Mouse (Mus musculus) embryo, embryonic 10.5 days (tissue): ENCODE measurements at regions not wholly inside any gene's neighbourhood (a gene's known extent, or its start where the extent isn't known, plus 50 kb on each side); places are given as distances from the start of the nearest gene placed in this dataset.
A peak's percentile ranks its signal among the peaks of the same experiment; 100 is the strongest.

ENCODE experiments used
- DNase-seq: peaks from one replicate; pipeline ENCODE4 v3.0.0-alpha.2; 2015; ENCODE audit warnings: low spot score

DNA sequence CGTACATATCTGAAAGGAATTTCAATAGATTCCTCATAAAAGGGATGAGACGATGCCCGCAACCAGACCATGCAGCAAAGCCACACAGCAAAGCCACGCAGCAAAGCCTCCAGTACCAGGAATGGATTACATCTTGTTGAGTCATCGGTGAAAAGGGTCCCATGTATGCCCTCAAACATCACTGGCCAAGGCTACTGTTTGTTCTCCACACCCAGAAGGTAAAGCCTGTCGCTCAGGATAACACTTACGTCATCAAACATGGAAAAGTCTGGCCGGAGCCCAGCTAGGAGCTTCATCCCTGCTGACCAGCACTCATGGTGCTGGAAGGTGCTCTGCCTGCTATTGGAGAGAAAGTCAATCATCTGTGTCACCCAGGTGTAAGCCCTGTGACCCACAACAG lies 275.7 kb downstream of the Hlx start:
- DNase-seq, result no peak

- DNase-seq, result no peak
Measured at GRCm38 (mm10) chr1:184454381-184454780, 278.0 kb downstream of the Hlx start.

GRCm38 (mm10) chr1:184453673-184454072 lies 278.7 kb downstream of the Hlx start:
- no peak for DNase-seq

- no peak for DNase-seq
Measured at GRCm38 (mm10) chr1:184453061-184453460, 279.4 kb downstream of the Hlx start.

- DNase-seq, result no peak
Measured at GRCm38 (mm10) chr1:184451686-184452085, 280.7 kb downstream of the Hlx start.

- no peak for DNase-seq
Measured at GRCm38 (mm10) chr1:184449007-184449406, 283.4 kb downstream of the Hlx start.

GRCm38 (mm10) chr1:184447911-184448310 lies 284.5 kb downstream of the Hlx start:
- DNase-seq, result peak; percentile 82

GRCm38 (mm10) chr1:184447161-184447667 lies 285.2 kb downstream of the Hlx start:
- DNase-seq, result no peak

DNA sequence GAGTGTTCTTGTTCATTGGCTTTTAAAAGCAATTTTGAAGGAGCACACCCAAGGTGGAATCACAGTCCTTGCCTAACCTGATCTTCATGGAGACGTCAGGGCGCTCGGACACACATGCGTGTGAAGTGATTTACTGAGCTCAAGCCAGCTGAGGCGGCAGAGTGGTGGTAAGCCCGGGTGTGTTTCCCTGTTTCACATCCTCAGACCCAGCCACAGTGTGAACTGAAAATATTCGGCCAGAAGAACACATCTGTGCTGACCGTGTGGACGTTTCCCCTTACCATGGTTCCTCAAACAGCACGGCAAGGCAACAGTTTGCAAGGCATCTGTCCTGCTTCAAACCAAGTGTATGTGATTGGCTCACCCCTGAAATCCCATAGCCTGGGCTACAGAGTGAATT lies 288.2 kb downstream of the Hlx start:
- DNase-seq, result no peak

- no peak for DNase-seq
Measured at GRCm38 (mm10) chr1:184442701-184443100, 289.7 kb downstream of the Hlx start.

- peak; percentile 62 for DNase-seq
Measured at GRCm38 (mm10) chr1:184441005-184441557, 291.3 kb downstream of the Hlx start.

GRCm38 (mm10) chr1:184439506-184439905 lies 292.9 kb downstream of the Hlx start:
- DNase-seq, result no peak

GRCm38 (mm10) chr1:184436387-184436786 lies 296.0 kb downstream of the Hlx start:
- no peak for DNase-seq

- DNase-seq, result no peak
Measured at GRCm38 (mm10) chr1:184428612-184429011, 303.8 kb downstream of the Hlx start.

DNA sequence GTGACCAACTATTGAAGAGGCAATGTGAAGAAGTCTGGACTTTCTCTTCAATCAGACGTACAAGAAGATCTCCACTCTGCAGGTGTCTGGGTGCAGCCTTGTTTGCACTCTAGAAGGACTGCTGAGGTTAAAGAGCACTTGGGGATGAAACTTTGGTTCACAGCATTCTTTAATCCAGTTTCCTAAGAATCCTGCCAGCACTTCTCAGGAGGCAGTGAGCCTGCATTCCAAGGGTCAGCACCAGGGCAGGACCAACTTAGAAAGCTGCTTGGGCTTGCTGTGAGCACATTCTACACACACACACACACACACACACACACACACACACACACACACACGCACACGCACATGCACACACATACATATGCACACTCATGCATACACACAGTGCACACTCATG lies 304.4 kb downstream of the Hlx start:
- DNase-seq, result no peak

DNA sequence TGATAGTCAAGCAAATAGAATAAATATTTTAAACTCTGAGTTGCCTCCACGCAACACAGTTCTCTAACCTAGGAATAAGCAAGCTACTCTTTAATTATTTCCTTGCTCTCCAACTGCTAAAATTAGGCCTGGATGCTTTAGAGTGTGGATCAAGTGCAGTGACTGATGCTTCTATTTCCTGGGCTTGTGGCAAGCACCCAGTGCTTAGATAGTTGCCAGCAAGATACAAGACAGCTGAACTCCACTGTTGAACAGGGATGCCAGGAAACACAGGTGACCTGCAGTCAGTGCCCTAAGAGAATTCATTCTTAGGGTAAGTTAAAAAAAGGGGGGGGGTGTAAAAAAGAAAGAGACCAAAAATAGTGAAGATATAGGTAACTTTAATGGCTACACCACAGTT lies 306.7 kb downstream of the Hlx start:
- DNase-seq, result no peak

DNA sequence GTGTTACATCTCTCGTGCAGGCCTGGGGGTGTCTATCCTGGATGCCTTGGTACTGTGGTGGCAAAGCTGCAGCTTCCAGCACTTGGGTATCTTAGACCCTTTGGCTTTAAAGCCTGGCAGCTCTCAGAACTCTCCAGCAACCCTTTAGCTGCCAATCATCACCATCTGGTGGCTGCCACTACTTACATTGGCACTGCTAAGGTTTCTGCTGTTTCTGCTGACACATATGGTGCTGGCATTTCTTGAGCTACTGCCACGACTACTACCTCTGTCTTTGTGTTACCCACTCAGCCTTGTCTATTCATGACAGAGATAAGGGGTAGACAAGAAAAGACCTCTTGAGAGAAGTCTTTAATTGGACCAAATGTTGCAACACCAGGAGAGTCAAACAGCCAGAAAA lies 308.4 kb downstream of the Hlx start:
- no peak for DNase-seq

- DNase-seq, result no peak
Measured at GRCm38 (mm10) chr1:184412596-184412995, 319.8 kb downstream of the Hlx start.

- no peak for DNase-seq
Measured at GRCm38 (mm10) chr1:184411066-184411465, 321.4 kb downstream of the Hlx start.

DNA sequence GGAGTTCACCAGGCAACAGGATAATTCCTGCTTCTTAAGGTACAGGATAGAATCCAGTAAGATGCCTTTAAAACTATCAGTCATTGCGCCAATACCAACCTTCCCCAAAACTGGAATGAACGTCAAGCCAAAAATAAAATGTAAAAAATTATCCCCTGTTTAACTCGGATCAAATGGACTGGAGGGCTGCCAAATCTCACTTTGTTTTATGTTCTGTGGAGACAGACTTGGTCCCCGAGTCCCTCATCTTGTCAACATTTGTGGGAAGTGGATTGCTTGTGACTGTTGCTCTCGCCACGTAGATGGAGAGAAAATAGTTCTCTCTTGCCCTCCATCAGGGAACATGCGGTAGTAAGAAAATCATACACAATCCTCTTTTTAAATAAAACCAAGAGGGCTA lies 322.4 kb downstream of the Hlx start:
- no peak for DNase-seq

GRCm38 (mm10) chr1:184402985-184403384 lies 329.4 kb downstream of the Hlx start:
- no peak for DNase-seq

GRCm38 (mm10) chr1:184395215-184395614 lies 337.2 kb downstream of the Hlx start:
- DNase-seq, result peak; percentile 70

DNA sequence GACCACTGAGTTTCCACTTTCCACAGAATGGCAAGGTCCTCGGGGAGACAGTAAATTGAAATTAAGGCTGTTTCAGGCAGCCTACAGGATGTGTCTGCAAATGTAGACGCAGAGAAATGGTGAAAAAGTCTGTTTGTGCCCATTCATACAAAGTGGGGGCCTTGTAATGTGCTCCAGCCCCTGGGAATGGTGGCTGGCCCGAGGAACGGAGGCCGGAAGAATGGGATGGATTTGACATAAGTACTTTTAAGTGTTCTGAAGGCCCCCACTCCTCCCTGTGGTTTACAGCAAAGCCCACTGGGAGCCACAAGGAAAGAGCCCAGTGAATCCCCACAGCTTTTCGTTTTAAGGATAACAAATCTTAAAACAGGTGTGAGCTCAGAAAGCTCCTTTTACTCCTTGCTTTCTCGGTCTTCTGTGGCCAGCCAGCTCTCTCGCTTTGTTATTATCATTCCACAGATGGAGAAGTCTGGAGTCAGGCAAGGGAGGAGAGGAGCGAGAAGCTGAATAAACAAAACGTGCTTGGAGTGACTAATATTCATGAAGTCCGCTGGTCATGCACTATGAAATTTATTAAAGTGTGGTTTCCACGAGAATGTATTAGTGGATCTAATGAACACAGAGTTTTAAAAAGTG lies 337.7 kb downstream of the Hlx start:
- no peak for DNase-seq
